Mouse (Mus musculus) CD4-positive helper T cell, adult 2 months (primary cell): Measurements from ENCODE around the gene Ccl2.
A peak's percentile ranks its signal among the peaks of the same experiment; 100 is the strongest.

Source experiments
- DNase-seq: peaks from one replicate; pipeline ENCODE4 v3.0.0-alpha.2; 2012; ENCODE audit warnings: low read depth, missing footprints, low spot score

The Ccl2 gene

DNA sequence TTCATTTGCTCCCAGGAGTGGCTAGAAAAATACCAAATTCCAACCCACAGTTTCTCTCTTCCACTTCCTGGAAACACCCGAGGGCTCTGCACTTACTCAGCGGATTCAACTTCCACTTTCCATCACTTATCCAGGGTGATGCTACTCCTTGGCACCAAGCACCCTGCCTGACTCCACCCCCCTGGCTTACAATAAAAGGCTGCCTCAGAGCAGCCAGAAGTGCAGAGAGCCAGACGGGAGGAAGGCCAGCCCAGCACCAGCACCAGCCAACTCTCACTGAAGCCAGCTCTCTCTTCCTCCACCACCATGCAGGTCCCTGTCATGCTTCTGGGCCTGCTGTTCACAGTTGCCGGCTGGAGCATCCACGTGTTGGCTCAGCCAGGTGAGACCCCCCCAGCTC, at the start of gene Ccl2:
Gene Ccl2 (plus strand): TSS at position 216 of the 400 bp plus-strand sequence.
- DNase-seq = no peak

DNA sequence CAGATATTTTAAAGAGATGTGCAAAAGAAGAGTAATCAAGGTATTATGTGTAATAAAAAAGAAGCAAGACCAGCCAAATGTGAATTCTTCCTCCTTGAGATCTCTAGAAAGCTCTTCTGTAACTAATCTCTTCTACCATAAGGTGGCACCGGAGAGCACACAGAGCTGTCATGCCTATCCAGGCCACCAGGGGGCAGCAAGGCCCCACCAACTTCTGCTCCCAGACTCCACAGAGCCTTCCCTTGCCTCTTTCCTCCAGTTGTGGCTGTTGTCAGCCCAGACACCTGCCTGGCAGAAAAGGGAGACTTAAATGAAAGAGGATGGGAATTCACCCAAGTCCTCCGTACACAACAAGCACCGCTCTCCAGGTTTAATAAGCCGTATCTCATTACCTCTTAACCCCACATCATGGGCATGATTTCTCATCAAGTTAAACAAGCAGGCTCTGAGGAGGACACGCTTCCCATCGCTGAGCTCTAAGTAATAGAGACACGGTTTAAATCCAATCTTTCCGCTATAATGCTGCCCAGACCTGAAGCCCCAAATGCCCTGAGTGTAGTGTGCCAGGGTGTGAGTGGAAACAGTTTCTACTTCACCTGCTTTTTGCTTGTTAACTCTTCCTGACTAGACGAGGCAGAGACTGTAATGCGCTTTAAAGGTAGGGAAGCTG, 39.1 kb upstream of the Ccl2 start:
- peak; percentile 45 for DNase-seq

DNA sequence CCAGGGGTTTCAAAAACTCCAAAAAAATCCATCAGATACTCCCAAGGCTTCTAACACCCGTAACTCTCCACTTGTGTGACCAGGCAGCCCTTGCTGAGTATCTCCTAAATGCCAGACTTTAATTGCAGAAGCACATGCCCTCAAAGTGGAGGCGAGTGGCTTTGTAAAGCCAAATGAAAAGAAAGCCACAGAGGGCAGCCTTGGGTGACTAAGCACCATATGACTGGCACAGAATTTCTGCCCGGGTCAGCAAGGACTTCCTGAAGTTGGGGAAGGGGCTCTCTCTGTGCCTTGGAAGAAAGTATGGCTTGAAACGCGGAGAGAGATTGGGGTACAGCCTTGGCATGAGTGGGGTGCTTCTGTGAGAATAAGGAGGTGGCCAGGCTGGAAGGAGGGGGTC, 38.3 kb upstream of the Ccl2 start:
- no peak for DNase-seq

DNA sequence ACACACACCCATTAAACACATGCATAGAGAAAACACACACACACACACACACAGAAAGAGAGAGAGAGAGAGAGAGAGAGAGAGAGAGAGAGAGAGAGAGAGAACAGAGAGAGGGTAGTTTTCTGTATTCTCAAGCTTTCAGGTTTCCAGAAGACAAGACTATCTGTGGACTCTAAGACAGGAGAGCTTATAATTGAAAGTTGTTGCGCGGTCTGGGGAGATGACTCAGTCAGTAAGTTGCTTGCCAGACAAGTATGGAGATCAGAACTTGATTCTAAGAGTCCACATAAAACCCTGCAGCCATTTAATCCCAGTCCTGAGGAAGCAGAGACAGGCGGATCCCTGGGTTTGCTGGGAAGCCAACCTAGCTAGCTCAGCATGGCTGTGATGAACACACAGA, 36.7 kb upstream of the Ccl2 start:
- DNase-seq = no peak

DNA sequence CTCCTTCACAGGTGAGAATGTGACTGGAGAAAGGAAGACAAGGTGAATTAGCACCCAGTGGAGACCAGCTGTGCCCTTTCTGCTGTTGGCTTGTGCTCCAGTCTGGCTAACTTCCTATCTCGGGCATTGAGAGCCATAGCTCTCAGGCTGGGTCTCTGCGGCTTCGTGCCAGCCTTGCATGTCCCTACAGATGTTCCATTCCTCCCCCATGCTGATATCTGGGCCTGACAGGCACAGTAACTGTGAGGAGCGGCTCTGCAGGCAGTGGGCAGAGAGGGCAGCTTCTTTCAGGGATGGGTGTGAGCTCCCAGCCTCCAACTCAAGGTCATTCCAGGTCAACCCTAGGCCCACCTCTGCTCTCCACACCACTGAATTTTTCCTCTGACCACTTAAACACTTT, 35.9 kb upstream of the Ccl2 start:
- no peak for DNase-seq

DNA sequence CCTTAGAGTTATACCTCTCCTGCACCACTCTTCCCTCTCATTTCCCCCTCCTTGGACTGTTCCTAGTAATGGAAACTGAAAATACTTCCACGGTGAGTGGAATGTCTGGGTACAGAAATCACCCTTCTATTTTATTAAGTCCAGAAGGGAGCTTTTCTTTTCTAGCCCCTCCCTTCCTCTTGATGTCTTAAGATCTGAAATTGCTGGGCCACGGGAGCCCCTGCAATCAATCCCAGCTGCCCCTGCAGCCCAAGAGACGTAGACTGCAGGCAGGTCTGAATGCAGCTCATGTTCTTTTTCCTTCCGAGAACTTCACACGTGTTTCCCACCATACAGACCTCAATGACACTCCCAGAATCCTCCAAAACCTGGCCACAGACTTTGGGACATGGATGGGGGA, 34.8 kb upstream of the Ccl2 start:
- DNase-seq = no peak

DNA sequence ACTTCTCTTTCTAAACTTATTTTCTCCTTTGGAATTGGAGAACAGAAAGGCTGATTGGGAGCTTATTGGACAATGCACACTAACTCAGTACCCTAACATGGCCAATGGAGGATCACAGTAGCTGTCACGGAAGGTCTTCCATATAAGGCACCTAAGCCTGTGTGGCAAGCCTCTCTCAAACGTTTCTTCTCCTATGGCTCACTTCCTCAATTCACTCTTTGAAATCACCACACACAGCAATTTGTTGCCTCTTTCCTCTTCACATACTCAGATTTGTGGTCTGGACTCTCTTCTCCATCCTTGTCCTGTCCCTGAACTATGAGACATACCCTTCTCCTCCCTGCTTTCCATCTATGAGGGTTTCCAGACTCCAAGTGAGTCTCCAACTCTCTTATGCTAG, 30.6 kb upstream of the Ccl2 start:
- DNase-seq = no peak

DNA sequence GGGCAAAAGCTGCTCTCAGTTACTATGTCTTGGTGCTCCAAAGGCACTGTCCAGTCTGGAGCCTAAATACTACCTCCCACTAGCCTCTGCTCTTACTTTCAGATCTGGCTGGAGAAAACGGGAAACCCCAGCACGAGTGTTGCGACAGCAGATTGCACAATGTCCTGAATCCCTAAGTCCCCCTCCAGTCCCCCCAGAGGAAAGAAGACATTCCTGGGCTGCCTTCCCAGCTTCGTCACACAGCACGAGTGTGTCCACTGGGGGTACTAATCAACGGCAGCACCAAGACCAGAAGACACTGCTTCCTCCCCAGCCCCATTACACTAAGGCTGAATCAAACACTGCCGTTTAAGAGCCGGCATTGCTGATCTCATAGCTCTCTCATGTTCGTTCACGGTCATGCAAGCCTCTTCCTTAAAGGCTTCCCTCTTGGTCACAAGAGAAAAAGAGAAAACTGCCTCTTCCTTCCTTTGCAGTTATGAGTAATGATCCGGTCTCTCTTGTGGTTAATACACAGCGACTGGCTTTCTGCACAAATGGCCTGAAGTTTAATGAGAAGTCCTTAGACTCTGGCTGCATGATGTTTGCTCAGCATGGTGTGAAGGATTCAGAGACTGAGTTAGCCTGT, 28.5 kb upstream of the Ccl2 start:
- no peak for DNase-seq

DNA sequence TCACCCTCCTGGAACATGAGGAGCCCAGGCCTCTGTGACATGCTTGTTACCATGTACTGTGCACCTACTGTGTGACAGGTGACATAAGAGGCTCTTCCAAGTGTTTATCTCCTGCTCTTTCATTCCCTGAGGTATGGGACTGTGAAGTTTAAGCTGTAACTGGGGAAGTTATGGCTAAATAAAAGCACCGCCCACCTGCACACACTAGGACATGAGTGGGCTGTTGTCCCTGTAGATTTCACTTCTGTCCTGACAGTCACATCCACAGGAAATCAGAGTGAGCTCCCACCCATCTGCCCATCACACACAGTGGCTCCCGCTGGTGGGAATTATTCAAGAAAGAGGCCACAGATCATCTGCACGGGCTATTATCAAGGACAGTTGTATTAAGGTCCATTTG, 25.3 kb upstream of the Ccl2 start:
- no peak for DNase-seq

DNA sequence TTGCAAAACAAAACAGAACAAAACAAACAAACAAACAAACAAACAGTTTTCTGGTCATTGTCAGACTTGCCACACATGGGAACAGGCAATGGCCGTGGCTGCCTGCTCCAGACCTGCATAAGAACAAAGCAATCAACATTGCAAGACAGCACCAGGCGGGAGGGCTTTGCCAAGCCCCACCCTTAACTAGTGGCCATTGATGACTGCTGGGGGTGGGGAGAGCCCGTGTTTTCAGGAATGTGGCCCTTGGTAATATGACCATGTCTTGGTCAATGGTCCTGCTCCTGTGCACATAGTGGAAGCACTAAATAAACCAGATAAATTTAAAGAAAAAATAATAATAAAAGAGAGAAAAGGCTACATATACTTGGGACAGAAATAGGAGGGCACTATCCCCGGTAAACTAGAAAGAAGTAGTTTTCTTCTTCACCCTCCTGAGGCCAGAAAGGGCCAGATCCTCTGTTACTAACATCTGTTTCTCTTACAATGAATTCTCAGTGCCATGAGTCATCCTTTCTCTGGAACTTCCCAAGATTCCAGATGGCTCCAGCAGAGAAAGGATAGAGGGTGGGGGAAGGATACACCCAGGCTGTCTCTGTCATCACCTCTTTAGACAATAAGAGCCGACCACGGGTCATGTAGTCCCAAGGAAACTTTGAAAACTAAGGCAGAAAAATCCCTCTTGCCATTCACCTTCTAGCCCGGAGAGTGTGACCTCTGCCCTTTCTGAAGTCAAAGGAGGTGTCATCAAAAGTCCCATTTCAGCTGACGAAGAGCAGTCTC, 23.8 kb upstream of the Ccl2 start:
- no peak for DNase-seq

DNA sequence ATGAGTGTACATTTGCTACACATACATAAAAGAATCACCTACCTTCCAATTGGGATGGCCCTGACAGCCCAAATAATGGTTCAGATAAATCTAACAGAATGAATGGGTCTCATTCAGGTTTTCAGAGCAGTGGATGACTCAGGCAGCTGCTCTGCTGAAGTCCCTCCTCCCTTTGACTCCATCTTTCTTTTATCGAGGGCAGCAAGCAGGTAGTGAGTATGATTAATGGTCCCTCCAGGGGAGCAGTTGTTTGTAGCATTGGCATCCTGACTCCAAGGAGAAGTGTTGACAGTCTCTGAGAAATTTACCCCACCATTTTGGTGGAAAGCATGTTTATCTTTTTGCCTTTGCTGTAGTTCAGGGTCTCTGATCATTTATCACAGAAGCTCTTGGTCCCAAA, 21.6 kb upstream of the Ccl2 start:
- DNase-seq = no peak

DNA sequence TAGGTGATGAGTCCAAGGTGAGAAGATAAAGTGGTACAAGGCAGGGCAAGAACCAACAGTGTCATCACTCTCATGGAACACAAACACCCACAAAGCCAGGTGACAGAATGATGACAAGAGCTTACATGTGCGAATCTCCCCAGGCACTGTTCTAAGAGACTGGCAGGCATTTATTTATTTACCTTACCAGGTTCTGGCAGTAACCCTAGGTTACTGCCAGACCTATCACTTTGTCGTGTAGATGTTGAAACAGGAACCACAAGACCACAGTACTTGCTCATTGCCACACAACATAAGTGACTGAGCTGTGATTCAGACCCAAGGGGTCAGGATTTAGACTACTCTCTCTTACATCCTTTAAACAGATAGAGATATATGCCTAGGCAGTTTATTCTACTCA, 20.3 kb upstream of the Ccl2 start:
- DNase-seq = no peak

DNA sequence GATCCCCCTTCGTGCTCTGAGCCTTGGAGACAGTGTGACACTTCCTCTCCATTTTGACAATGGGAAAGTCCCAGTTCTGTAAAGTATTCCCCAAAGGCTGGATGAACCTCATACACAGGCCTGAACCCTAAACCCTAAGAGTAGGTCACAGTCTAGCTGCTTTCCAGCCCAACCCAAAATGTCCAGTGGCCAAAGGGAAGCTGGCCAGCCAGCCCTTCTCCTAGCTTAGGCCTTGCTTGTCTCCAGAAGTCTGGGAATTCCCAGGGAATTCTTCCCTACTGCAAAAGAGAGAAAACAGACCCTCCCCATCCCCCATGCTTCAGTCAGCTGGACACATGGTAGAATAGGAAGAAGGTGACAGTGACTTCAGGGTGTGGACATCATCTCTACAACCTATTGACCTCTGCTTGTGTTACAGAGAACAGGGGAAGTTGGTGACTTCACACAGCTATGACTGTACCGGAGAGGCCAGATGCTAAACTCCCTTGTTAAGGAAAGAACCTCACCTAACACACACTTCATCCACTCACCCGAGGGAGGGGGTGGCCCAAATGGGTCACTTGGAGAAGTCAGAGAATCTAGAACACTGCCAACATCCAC, 19.1 kb upstream of the Ccl2 start:
- no peak for DNase-seq

DNA sequence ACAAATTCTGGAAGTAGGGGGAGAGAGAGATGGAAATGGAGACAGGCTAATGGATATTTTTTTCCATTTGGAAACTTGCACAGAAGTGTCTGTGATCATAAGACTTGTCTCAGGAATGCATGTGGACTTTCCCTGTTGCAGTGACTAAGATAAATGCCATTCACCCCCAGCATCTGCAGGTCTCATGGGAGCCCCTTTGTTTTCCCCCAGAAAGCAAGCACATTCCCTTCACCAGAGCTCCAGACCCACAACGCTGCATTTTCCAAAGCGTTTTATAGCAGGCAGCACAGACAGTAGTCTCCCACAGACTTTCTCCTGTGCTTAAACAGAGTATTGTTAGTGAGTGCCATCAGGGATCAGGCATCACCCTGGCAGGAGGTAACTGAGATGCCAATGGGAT, 16.0 kb upstream of the Ccl2 start:
- no peak for DNase-seq

DNA sequence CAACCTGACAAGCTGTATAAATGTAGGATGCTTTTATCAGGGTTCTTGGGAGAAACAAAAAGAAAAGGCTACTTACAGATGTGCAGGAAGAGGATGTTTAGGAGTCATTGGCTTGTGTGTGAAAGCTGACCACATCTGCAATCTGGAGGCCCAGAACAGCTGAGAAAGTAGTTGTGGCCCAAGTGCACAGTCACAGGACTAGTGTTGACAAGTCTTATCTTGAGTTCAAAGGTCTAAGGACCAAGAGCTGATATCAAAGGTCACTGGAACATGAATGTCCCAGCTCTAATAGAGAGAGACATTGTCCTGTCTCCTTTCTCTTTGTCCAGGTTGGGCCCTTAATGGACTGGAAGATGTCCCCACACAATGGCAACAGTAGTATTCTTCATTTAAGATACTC, 15.6 kb upstream of the Ccl2 start:
- no peak for DNase-seq

DNA sequence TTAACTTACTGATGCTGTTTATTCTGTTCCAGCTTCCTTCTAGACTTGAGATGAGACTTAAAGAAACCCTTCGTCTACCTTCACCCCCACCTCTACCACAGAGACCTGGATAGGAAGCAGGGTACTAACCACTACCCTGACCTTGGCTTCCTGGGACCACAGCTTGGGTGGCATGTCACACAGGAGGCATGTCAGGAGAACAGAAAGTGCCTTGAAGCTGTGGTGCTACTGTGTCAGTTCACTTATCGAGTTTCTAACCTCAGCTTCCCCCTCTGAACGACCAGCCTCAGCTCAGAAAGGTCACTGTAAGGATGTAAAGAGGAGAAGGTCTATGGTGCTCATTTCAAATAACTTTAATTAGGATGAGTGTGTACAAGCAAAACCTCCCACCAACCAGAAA, 14.0 kb upstream of the Ccl2 start:
- DNase-seq = no peak

DNA sequence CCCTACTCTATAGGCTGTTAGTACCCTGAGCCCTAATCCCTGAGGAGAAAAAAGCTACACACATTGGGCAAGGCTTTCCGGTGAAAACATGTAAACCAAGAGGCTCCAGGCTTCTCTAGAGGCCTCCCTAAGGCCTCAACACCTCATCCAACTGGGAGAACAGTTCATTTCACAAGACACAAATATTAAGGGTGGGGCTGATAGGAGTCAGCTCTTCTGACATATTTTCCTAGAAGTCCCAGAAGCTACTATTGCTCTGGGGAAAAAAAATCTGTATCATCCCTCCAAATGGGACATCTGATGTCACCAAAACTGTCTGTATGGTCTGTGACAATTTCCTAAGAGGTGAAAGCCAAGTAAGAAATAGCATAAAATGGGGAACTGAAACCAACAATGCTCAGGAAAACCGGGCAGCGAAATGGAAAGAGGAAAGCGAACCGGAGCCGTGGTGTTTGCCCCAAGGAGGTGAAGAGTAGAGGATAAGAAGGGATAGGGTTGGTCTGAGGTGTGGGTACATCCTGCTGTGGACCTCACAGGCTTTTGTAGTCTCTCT, 12.8 kb upstream of the Ccl2 start:
- no peak for DNase-seq

DNA sequence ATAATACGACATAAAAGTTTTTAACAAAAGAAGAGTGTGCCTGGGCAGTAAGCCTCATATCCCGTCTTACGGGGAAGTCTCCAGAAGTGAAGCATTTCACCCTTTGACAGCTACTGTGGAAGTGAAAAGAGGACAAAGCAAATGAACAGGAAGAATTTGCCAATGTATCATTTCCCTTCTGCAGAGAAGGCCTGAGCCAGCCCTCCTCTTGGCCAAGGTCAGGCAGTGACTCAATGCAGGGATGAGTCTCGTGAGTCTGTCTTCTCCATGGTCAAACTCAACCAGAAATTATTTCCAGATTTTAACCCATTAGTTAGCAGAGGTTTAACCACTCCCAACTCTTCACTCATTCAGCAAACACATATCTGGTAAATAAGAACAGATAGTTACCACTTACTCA, 11.6 kb upstream of the Ccl2 start:
- no peak for DNase-seq

DNA sequence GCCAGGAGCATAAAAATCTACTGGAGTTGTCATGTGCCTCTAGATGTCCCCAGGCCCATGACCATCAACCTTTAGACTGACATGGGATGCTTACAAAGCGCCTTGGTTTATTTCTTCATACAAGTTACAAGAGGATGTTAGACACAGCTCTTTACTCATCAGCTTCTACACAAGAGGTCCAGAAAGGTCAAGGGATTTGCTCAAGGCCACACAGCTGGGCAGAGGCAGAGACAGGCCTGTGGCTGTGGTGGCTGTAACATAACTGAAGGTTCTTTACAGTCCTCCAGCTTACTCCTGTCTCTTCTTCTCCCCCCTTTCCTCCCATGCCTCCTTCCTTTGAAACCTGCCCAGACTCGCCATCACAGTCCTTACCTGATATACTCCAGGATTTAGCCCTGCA, 5.2 kb upstream of the Ccl2 start:
- no peak for DNase-seq

DNA sequence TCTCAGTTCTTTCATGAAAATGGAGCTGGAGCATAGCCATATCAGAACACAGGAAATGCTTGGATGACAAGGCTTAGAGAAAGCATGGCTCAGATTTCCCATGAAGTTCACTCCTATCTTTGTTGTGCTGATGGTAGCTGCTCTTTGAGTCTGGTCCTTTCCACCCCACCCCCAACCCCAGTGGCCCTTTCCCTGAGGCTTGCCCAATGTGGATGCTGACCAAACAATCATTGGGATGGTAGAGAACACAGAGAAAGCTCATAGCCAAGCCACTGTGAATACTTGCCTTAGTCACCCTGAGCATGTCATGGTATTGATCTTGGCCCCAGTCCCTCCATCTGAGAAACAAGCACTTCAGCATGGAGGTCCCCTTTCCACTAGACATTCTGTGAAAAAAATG, 3.2 kb upstream of the Ccl2 start:
- no peak for DNase-seq

DNA sequence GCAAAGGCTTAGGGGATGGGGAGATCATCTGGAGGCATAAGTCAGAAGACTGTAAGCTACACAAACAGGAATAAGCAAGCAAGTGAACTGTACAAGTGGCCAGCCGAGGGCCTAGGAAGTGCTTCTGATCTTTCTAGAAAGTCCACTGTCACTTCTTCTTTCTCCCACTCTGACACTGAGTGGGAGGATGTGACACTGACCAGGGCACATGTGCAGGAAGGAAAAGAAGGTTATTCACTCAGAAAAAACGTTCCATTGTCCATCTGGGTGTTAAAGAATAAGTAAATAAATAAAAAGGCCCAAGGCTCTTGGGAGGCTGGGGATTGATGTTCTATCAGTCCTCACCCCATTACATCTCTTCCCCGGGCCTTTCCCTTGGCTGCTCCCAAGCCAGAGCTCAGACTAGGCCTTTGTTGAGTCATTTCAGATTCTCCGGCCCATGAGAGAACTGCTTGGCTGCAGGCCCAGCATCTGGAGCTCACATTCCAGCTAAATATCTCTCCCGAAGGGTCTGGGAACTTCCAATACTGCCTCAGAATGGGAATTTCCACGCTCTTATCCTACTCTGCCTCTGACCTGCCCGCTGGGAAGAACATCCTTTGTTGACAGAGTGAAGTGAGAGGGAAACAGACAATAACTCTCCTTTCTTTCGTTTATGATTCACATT, 2.6 kb upstream of the Ccl2 start:
- no peak for DNase-seq

DNA sequence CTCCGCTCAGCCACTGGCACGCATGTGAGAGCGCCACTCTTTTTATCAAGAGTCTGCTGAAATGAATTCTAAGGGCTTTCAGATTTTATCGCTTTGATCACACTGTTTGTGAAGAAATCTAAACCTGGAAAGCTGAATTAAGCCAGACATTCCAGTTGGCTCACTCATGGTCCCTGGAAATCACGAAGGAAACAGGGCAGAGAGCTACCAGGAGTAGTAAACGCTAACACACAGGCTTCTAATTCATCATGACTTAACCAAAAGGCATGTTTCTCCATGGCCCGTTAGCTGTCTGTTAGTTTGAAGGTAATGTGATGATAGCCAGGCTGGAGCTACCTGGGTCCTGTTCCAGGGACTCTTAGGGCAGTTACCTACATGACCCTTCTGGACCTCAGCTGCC, 925 bp upstream of the Ccl2 start:
- DNase-seq = no peak
